Mouse (Mus musculus) MN1 (cell line): ENCODE measurements around the gene Spns3.
"Not testable (repeated sequence)": the region's sequence is repeated elsewhere in the genome, so short reads cannot be mapped to it uniquely, and the experiment has no call there.

ENCODE experiments used
- DNase-seq: peaks from one replicate; pipeline ENCODE4 v3.0.0-alpha.2; 2016; ENCODE audit warnings: low spot score

The Spns3 gene

GRCm38 (mm10) chr11:72556953-72557352 is 6.6 kb upstream of the Spns3 start:
- DNase-seq: no peak

GRCm38 (mm10) chr11:72556470-72556869 is 6.2 kb upstream of the Spns3 start:
- no peak for DNase-seq

GRCm38 (mm10) chr11:72551531-72552105 is 1.3 kb upstream of the Spns3 start:
- no peak for DNase-seq

GRCm38 (mm10) chr11:72547181-72547580 is 3.1 kb downstream of the Spns3 start:
- no peak for DNase-seq

GRCm38 (mm10) chr11:72544716-72545115 is 5.6 kb downstream of the Spns3 start:
- DNase-seq: no peak

- DNase-seq: not testable (repeated sequence)
These were observed 6.6 kb downstream of the Spns3 start for GRCm38 (mm10) chr11:72543692-72544091.

- DNase-seq: no peak
These were observed 7.7 kb downstream of the Spns3 start for GRCm38 (mm10) chr11:72542586-72542985.

- DNase-seq: no peak
These were observed 8.4 kb downstream of the Spns3 start for GRCm38 (mm10) chr11:72541928-72542327.

GRCm38 (mm10) chr11:72540437-72540836 is 9.9 kb downstream of the Spns3 start:
- DNase-seq: peak; percentile 12

- DNase-seq: no peak
These were observed 11.5 kb downstream of the Spns3 start for GRCm38 (mm10) chr11:72538811-72539210.

- DNase-seq: no peak
These were observed 12.1 kb downstream of the Spns3 start for GRCm38 (mm10) chr11:72538037-72538755.

GRCm38 (mm10) chr11:72537503-72537902 is 12.8 kb downstream of the Spns3 start:
- DNase-seq: no peak

GRCm38 (mm10) chr11:72535519-72535918 is 14.8 kb downstream of the Spns3 start:
- DNase-seq: no peak

- DNase-seq: no peak
These were observed 17.4 kb downstream of the Spns3 start for GRCm38 (mm10) chr11:72532890-72533289.

- DNase-seq: no peak
These were observed 18.7 kb downstream of the Spns3 start for GRCm38 (mm10) chr11:72531632-72532031.

GRCm38 (mm10) chr11:72531144-72531543 is 19.2 kb downstream of the Spns3 start:
- no peak for DNase-seq

GRCm38 (mm10) chr11:72526190-72526589 is 24.1 kb downstream of the Spns3 start:
- no peak for DNase-seq

- no peak for DNase-seq
These were observed 26.6 kb downstream of the Spns3 start for GRCm38 (mm10) chr11:72523711-72524110.

GRCm38 (mm10) chr11:72522616-72523041 is 27.7 kb downstream of the Spns3 start:
- no peak for DNase-seq

- no peak for DNase-seq
These were observed 28.4 kb downstream of the Spns3 start for GRCm38 (mm10) chr11:72521598-72522541.

- DNase-seq: no peak
These were observed 30.4 kb downstream of the Spns3 start for GRCm38 (mm10) chr11:72519895-72520294.

- no peak for DNase-seq
These were observed 31.1 kb downstream of the Spns3 start for GRCm38 (mm10) chr11:72519189-72519588.

GRCm38 (mm10) chr11:72518449-72518848 is 31.9 kb downstream of the Spns3 start:
- DNase-seq: no peak
